Mouse (Mus musculus): ENCODE results near the gene Trim29. TPM values are rescaled to one million over a fixed set of nuclear protein-coding genes. Genes with fewer than 3 reads are reported as not detected.

Gene Trim29
- not detected for polyA plus RNA-seq (2014; fragmentation: Illumina TruSeq; extraction: RNeasy Lipid Tissue Mini Kit (QIAGEN cat#74804); ENCODE audit: low read depth, low replicate concordance)

GRCm38 (mm10) chr9:43310538-43310937, at the start of gene Trim29:
Trim29 (plus strand) TSS chr9:43310848.

Other genes with a start within 250 kb of the Trim29 start
- gene Arhgef12, start 203.6 kb upstream of the Trim29 start, polyA plus RNA-seq (2014; fragmentation: Illumina TruSeq; extraction: RNeasy Lipid Tissue Mini Kit (QIAGEN cat#74804); ENCODE audit: low read depth, low replicate concordance) = 74.3 TPM
- gene Tmem136, start 194.3 kb upstream of the Trim29 start, polyA plus RNA-seq (2014; fragmentation: Illumina TruSeq; extraction: RNeasy Lipid Tissue Mini Kit (QIAGEN cat#74804); ENCODE audit: low read depth, low replicate concordance) = 15.1 TPM
- gene Pou2f3, start 100.5 kb upstream of the Trim29 start, polyA plus RNA-seq (2014; fragmentation: Illumina TruSeq; extraction: RNeasy Lipid Tissue Mini Kit (QIAGEN cat#74804); ENCODE audit: low read depth, low replicate concordance) = 0.29 TPM
- 8.1 TPM for gene Oaf, start 70.9 kb upstream of the Trim29 start, polyA plus RNA-seq (2014; fragmentation: Illumina TruSeq; extraction: RNeasy Lipid Tissue Mini Kit (QIAGEN cat#74804); ENCODE audit: low read depth, low replicate concordance)